Mouse (Mus musculus) cerebellum, adult 2 months (tissue): ENCODE data around the gene Tnfrsf22. TPM values are rescaled to one million over a fixed set of nuclear protein-coding genes. Genes with fewer than 3 reads are reported as not detected.
A peak's percentile ranks its signal among the peaks of the same experiment; 100 is the strongest.

Experiments
- DNase-seq, 2 experiments: peaks; one replicate each; pipeline ENCODE4 v3.0.0; 2021
- H3K27ac ChIP-seq: fragments of 200-500 bp; 2 replicates; pipeline ENCODE4 v1.5.1; 2012; ENCODE audit warnings: low read length, control low read depth, inconsistent platforms; ENCODE audit not compliant: insufficient read depth
- H3K27me3 ChIP-seq: fragments of 200-500 bp; 2 replicates; pipeline ENCODE4 v1.6.1; 2012; ENCODE audit warnings: inconsistent platforms, mild to moderate bottlenecking, low read length, moderate library complexity; ENCODE audit not compliant: control insufficient read depth, insufficient read depth
- H3K4me1 ChIP-seq: fragments of 200-500 bp; 2 replicates; pipeline ENCODE4 v1.6.1; 2011; ENCODE audit warnings: low read length; ENCODE audit not compliant: control insufficient read depth, insufficient read depth
- H3K4me3 ChIP-seq: fragments of 200-500 bp; replicated peaks from 2 replicates; pipeline ENCODE3; 2011; ENCODE audit warnings: mild to moderate bottlenecking, low read depth, low read length, control low read depth; ENCODE audit not compliant: insufficient read depth
- CTCF ChIP-seq: fragments of 200-500 bp; IDR thresholded peaks from 2 replicates; pipeline ENCODE4 v1.5.1; 2011; ENCODE audit warnings: low read depth, mild to moderate bottlenecking, control low read depth, low read length, moderate library complexity, borderline replicate concordance; ENCODE audit not compliant: insufficient read depth
- POLR2A ChIP-seq: fragments of 200-500 bp; IDR thresholded peaks from 2 replicates; pipeline ENCODE4 v1.6.1; 2011; ENCODE audit warnings: low read length, control low read depth, borderline replicate concordance; ENCODE audit not compliant: insufficient read depth
- WGBS: fragments of 180-500 bp; shearing (Covaris S2); methylation state at CpG from one replicate; pipeline ENCODE4 v1.1.7; 2018; 5-methylcytosine and 5-hydroxymethylcytosine counted together
- polyA plus RNA-seq: library from polyadenylated mRNA; depleted of rRNA; stranded (reverse); fragments of >200 nt; gene quantifications from 2 replicates; pipeline ENCODE4 v1.2.3, GENCODE M21; 2012; rRNA removed

Gene Tnfrsf22
- polyA plus RNA-seq, 1 experiment: 3.8 TPM

GRCm38 (mm10) chr7:143594865-143595264, 54.6 kb downstream of the Tnfrsf22 start:
- TF ChIP-seq POLR2A (no peak), CTCF (no peak)
- WGBS: 70% methylated on average over 5 of the region's 5 CpGs
- Histone ChIP-seq H3K4me3 (no peak overlapping the region), H3K27me3 (no peaks in the 10 kb centered on the region), H3K4me1 (peaks cover 12% of the 10 kb centered on the region), H3K27ac (no peak overlapping the region)
- no peak for DNase-seq

GRCm38 (mm10) chr7:143592255-143592654, 57.2 kb downstream of the Tnfrsf22 start:
- DNase-seq: no peak
- H3K4me3 ChIP-seq: no peak overlapping the region
- TF ChIP-seq CTCF (no peak), POLR2A (no peak)
- no peaks in the 10 kb centered on the region for H3K27me3 ChIP-seq
- 93% methylated on average over 10 of the region's 10 CpGs for WGBS
- peaks cover 7% of the 10 kb centered on the region; the same call in 1 of the 2 replicates for H3K4me1 ChIP-seq
- H3K27ac ChIP-seq: no peak overlapping the region

GRCm38 (mm10) chr7:143588006-143588405, 61.5 kb downstream of the Tnfrsf22 start:
- no peak for TF ChIP-seq CTCF
- no peak for TF ChIP-seq POLR2A
- 15% methylated on average over 4 of the region's 4 CpGs for WGBS
- Histone ChIP-seq H3K27me3 (no peaks in the 10 kb centered on the region), H3K4me1 (peaks cover 3% of the 10 kb centered on the region; the same call in 1 of the 2 replicates), H3K27ac (no peak overlapping the region), H3K4me3 (no peak overlapping the region)
- DNase-seq: peak; percentile 57 to 80

- H3K27ac ChIP-seq: no peak overlapping the region
- H3K4me3 ChIP-seq: no peak overlapping the region
- DNase-seq: peak in 1 of 2 experiments; percentile 39
- peaks cover 3% of the 10 kb centered on the region; the same call in 1 of the 2 replicates for H3K4me1 ChIP-seq
- TF ChIP-seq CTCF (no peak), POLR2A (no peak)
- H3K27me3 ChIP-seq: no peaks in the 10 kb centered on the region
- 56% methylated on average over 5 of the region's 5 CpGs for WGBS
Measured at GRCm38 (mm10) chr7:143587586-143587985, 61.9 kb downstream of the Tnfrsf22 start.

Other genes with a start within 250 kb of the Tnfrsf22 start
- gene Cdkn1c, start 188.6 kb downstream of the Tnfrsf22 start, polyA plus RNA-seq: 8.2 and 12.4 TPM in 2 replicates
- 0.87 and 0.90 TPM in 2 replicates for gene Slc22a18, start 175.9 kb downstream of the Tnfrsf22 start, polyA plus RNA-seq
- not detected in 2 replicates for gene Phlda2, start 146.5 kb downstream of the Tnfrsf22 start, polyA plus RNA-seq
- 164 and 185 TPM in 2 replicates for gene Nap1l4, start 100.6 kb downstream of the Tnfrsf22 start, polyA plus RNA-seq
- 46.2 and 50.1 TPM in 2 replicates for gene Cars, start 49.6 kb downstream of the Tnfrsf22 start, polyA plus RNA-seq
- 0.05 TPM in 2 replicates for gene Tnfrsf26, start 20.9 kb downstream of the Tnfrsf22 start, polyA plus RNA-seq
- 1.5 and 3.1 TPM in 2 replicates for gene Tnfrsf23, start 36.2 kb upstream of the Tnfrsf22 start, polyA plus RNA-seq
- gene Osbpl5, start 107.3 kb upstream of the Tnfrsf22 start, polyA plus RNA-seq: 32.4 and 35.6 TPM in 2 replicates
- not detected in 2 replicates for gene Mrgprg, start 117.3 kb upstream of the Tnfrsf22 start, polyA plus RNA-seq
- 4.0 and 4.4 TPM in 2 replicates for gene Mrgpre, start 134.8 kb upstream of the Tnfrsf22 start, polyA plus RNA-seq
- 10.8 and 12.5 TPM in 2 replicates for gene Nadsyn1, start 173.2 kb upstream of the Tnfrsf22 start, polyA plus RNA-seq
- 70.7 and 79.2 TPM in 2 replicates for gene Dhcr7, start 173.5 kb upstream of the Tnfrsf22 start, polyA plus RNA-seq
- gene Gm498, start 217.2 kb upstream of the Tnfrsf22 start, polyA plus RNA-seq: not detected in 2 replicates